Mouse (Mus musculus) G1E (cell line): Measurements from ENCODE around the gene Ifna4. TPM values are rescaled to one million over a fixed set of nuclear protein-coding genes. Genes with fewer than 3 reads are reported as not detected.
"Not testable (repeated sequence)": the region's sequence is repeated elsewhere in the genome, so short reads cannot be mapped to it uniquely, and the experiment has no call there.

Experiments
- ATAC-seq: 2 replicates; pipeline ENCODE4 v1.8.0; 2016; ENCODE audit warnings: mild to moderate bottlenecking; ENCODE audit not compliant: insufficient number of reproducible peaks, poor library complexity, low FRiP score, severe bottlenecking; ENCODE audit errors: extremely low read depth
- DNase-seq: peaks from one replicate; pipeline ENCODE4 v3.0.0; 2012; ENCODE audit warnings: low spot score
- H3K27me3 ChIP-seq: 2 replicates; pipeline ENCODE4 v1.6.1; 2012; ENCODE audit warnings: mild to moderate bottlenecking, low read length, inconsistent platforms; ENCODE audit not compliant: insufficient read depth
- H3K36me3 ChIP-seq: replicated peaks from 2 replicates; pipeline ENCODE3; 2012; ENCODE audit warnings: mild to moderate bottlenecking, inconsistent platforms
- H3K4me1 ChIP-seq: 2 replicates; pipeline ENCODE4 v1.6.1; 2012; ENCODE audit warnings: low read depth, low read length, inconsistent platforms, mixed read lengths; ENCODE audit not compliant: insufficient read depth
- H3K4me3 ChIP-seq: 2 replicates; pipeline ENCODE4 v1.5.1; 2012; ENCODE audit warnings: low read depth, mild to moderate bottlenecking, inconsistent platforms, low read length, moderate library complexity, mixed read lengths
- H3K9me3 ChIP-seq: replicated peaks from 2 replicates; pipeline ENCODE4 v1.6.1; 2012; ENCODE audit warnings: inconsistent platforms
- CTCF ChIP-seq: IDR thresholded peaks from 2 replicates; pipeline ENCODE4 v1.5.1; 2012; ENCODE audit warnings: low read depth, low read length, inconsistent platforms, mixed read lengths
- GATA1 ChIP-seq: IDR thresholded peaks from 2 replicates; pipeline ENCODE4 v1.6.1; 2012; ENCODE audit warnings: borderline replicate concordance, low read length, inconsistent platforms, mixed read lengths
- GATA2 ChIP-seq: IDR thresholded peaks from 2 replicates; pipeline ENCODE4 v1.6.1; 2012; ENCODE audit warnings: low read depth, low read length, inconsistent platforms, borderline replicate concordance
- POLR2AphosphoS5 ChIP-seq: IDR thresholded peaks from 2 replicates; pipeline ENCODE4 v1.6.1; 2012; ENCODE audit warnings: low read depth, low read length, inconsistent platforms; ENCODE audit not compliant: insufficient replicate concordance
- TAL1 ChIP-seq: conservative IDR thresholded peaks from 2 replicates; pipeline ENCODE4 v1.6.1; 2012; ENCODE audit warnings: low read depth, low read length, inconsistent platforms, mixed read lengths
- polyA plus RNA-seq: library from polyadenylated mRNA; stranded (reverse); fragments of >175 nt; gene quantifications from 2 replicates; pipeline ENCODE4 v1.2.3, GENCODE M21; 2012
- total RNA-seq, 2 experiments: library from RNA; stranded (forward) in 1 of 2; stranded (reverse) in 1 of 2; fragments of 200-1000 nt in 1 of 2; fragments of >200 nt in 1 of 2; fragmentation: Nextera tagmentation in 1 of 2; gene quantifications; 2 replicates each; pipeline ENCODE4 v1.2.3; 2014 to 2017

Ifna4 gene
- total and polyA plus RNA-seq, 3 experiments: 0.38 TPM; not detected in 2

GRCm38 (mm10) chr4:88819659-88820058 lies 22.0 kb upstream of the Ifna4 start, which contains the start of gene Ifna11:
Ifna11 (plus strand) TSS chr4:88819959.
- ATAC-seq: no peak
- Histone ChIP-seq H3K4me3 (no peak within 1 kb of the TSS), H3K27me3 (no peaks in the 10 kb centered on the region), H3K4me1 (no peaks in the 10 kb centered on the region), H3K36me3 (no peaks in the 10 kb centered on the region), H3K9me3 (no peaks in the 10 kb centered on the region)
- no peak for DNase-seq
- TF ChIP-seq GATA2 (no peak), TAL1 (no peak), GATA1 (no peak), CTCF (no peak), POLR2AphosphoS5 (no peak)

GRCm38 (mm10) chr4:88822995-88823394 lies 18.7 kb upstream of the Ifna4 start:
- no peaks in the 10 kb centered on the region for H3K27me3 ChIP-seq
- no peak for DNase-seq
- H3K9me3 ChIP-seq: no peaks in the 10 kb centered on the region
- H3K36me3 ChIP-seq: no peaks in the 10 kb centered on the region
- ATAC-seq: no peak
- H3K4me1 ChIP-seq: no peaks in the 10 kb centered on the region
- TF ChIP-seq GATA1 (no peak), POLR2AphosphoS5 (no peak), GATA2 (no peak), TAL1 (no peak), CTCF (no peak)
- H3K4me3 ChIP-seq: no peak overlapping the region

- not testable (repeated sequence) for DNase-seq, H3K27me3 ChIP-seq, H3K9me3 ChIP-seq, H3K4me1 ChIP-seq, H3K4me3 ChIP-seq, ATAC-seq, H3K36me3 ChIP-seq
Measured at GRCm38 (mm10) chr4:88827116-88827515, 14.5 kb upstream of the Ifna4 start, which contains the start of gene Ifna6. Ifna6 (plus strand) TSS chr4:88827416.

GRCm38 (mm10) chr4:88830523-88830922 lies 11.1 kb upstream of the Ifna4 start:
- Histone ChIP-seq H3K27me3 (no peaks in the 10 kb centered on the region), H3K4me3 (no peak overlapping the region), H3K36me3 (no peaks in the 10 kb centered on the region), H3K4me1 (no peaks in the 10 kb centered on the region), H3K9me3 (no peaks in the 10 kb centered on the region)
- ATAC-seq (no peak), DNase-seq (no peak)
- no peak for TF ChIP-seq GATA1
- TF ChIP-seq TAL1: no peak
- no peak for TF ChIP-seq CTCF
- TF ChIP-seq GATA2: no peak

GRCm38 (mm10) chr4:88835225-88835624 lies 6.4 kb upstream of the Ifna4 start, which contains the start of gene Ifna5:
Ifna5 (plus strand) TSS chr4:88835525.
- not testable (repeated sequence) for H3K27me3 ChIP-seq, ATAC-seq

GRCm38 (mm10) chr4:88838828-88839227 lies 2.8 kb upstream of the Ifna4 start:
- no peaks in the 10 kb centered on the region for H3K27me3 ChIP-seq
- H3K4me3 ChIP-seq: no peak overlapping the region
- TF ChIP-seq GATA1 (no peak), POLR2AphosphoS5 (no peak), TAL1 (no peak), CTCF (no peak), GATA2 (no peak)
- H3K4me1 ChIP-seq: no peaks in the 10 kb centered on the region
- no peaks in the 10 kb centered on the region for H3K9me3 ChIP-seq
- DNase-seq: no peak
- H3K36me3 ChIP-seq: no peaks in the 10 kb centered on the region
- ATAC-seq: no peak

More at GRCm38 (mm10) chr4:88835225-88835624, 6.4 kb upstream of the Ifna4 start, which contains the start of gene Ifna5:
- H3K9me3 ChIP-seq, DNase-seq, H3K36me3 ChIP-seq, H3K4me1 ChIP-seq, H3K4me3 ChIP-seq: not testable (repeated sequence)

GRCm38 (mm10) chr4:88840058-88840457 lies 1.6 kb upstream of the Ifna4 start:
- DNase-seq (no peak), ATAC-seq (no peak)
- H3K27me3 ChIP-seq: no peaks in the 10 kb centered on the region
- H3K9me3 ChIP-seq: no peaks in the 10 kb centered on the region
- H3K36me3 ChIP-seq: no peaks in the 10 kb centered on the region
- TF ChIP-seq GATA2: no peak
- no peak for TF ChIP-seq GATA1
- TF ChIP-seq CTCF: no peak
- no peak for TF ChIP-seq POLR2AphosphoS5
- TF ChIP-seq TAL1: no peak
- H3K4me1 ChIP-seq: no peaks in the 10 kb centered on the region
- H3K4me3 ChIP-seq: no peak overlapping the region
